Mouse (Mus musculus): Measurements from ENCODE around the gene Usp10. TPM values are rescaled to one million over a fixed set of nuclear protein-coding genes. Genes with fewer than 3 reads are reported as not detected.

The Usp10 gene
- total and polyA plus RNA-seq, 2 experiments = 42.6 to 94.1 TPM

GRCm38 (mm10) chr8:119910547-119911257, 542 bp downstream of the Usp10 start, which contains the start of gene Gm20388:
Gene Gm20388, plus strand, starts transcription at chr8:119910841.
- peak within 1 kb of the TSS; percentile 99 for H3K9ac ChIP-seq (ENCODE audit: low read depth, low read length)
- WGBS = under 1% methylated on average over 80 of the region's 97 CpGs
- TF ChIP-seq POLR2A (IDR thresholded peaks at IDR 0.05; ENCODE audit: extremely low read depth, insufficient read depth, low read length) = peak; percentile 73; the same call in 1 of the 2 replicates
- no peak for TF ChIP-seq CTCF (IDR thresholded peaks at IDR 0.05; ENCODE audit: low read depth, low read length)
- H3K27me3 ChIP-seq (ENCODE audit: control insufficient read depth, insufficient read depth, low read length) = no peaks in the 10 kb centered on the region
- peak within 1 kb of the TSS; percentile 87 for H3K4me3 ChIP-seq (ENCODE audit: insufficient read depth, low read depth, low read length)
- peaks cover 31% of the 10 kb centered on the region for H3K79me2 ChIP-seq (ENCODE audit: control insufficient read depth, insufficient read depth, low read length)
- peak within 1 kb of the TSS; percentile 89 for H3K27ac ChIP-seq (replicated peaks; ENCODE audit: insufficient read depth, low read depth, low read length)
- no peaks in the 10 kb centered on the region for H3K36me3 ChIP-seq (ENCODE audit: control insufficient read depth, insufficient read depth, low read length)
- peak; percentile 68 for DNase-seq (ENCODE audit: extremely low read depth, low read depth, low spot score)
- peaks cover 25% of the 10 kb centered on the region for H3K4me1 ChIP-seq (ENCODE audit: control insufficient read depth, insufficient read depth, low read length)

- Histone ChIP-seq H3K4me1 (ENCODE audit: control insufficient read depth, insufficient read depth, low read length) (peaks cover 28% of the 10 kb centered on the region), H3K79me2 (ENCODE audit: control insufficient read depth, insufficient read depth, low read length) (peaks cover 31% of the 10 kb centered on the region), H3K4me3 (ENCODE audit: insufficient read depth, low read depth, low read length) (peak overlapping the region; percentile 87), H3K9ac (ENCODE audit: low read depth, low read length) (peak overlapping the region; percentile 99), H3K27ac (replicated peaks; ENCODE audit: insufficient read depth, low read depth, low read length) (peak overlapping the region; percentile 89), H3K27me3 (ENCODE audit: control insufficient read depth, insufficient read depth, low read length) (no peaks in the 10 kb centered on the region), H3K36me3 (ENCODE audit: control insufficient read depth, insufficient read depth, low read length) (no peaks in the 10 kb centered on the region)
- TF ChIP-seq CTCF (IDR thresholded peaks at IDR 0.05; ENCODE audit: low read depth, low read length) (no peak), POLR2A (IDR thresholded peaks at IDR 0.05; ENCODE audit: extremely low read depth, insufficient read depth, low read length) (0 out of 2 replicates have a peak, but pooled peaks have one; percentile 8)
- peak; percentile 88 for DNase-seq (ENCODE audit: extremely low read depth, low read depth, low spot score)
- WGBS = 2% methylated on average over 30 of the region's 30 CpGs
Measured at GRCm38 (mm10) chr8:119911258-119911962, 1.2 kb downstream of the Usp10 start.

GRCm38 (mm10) chr8:119912643-119913042, 2.5 kb downstream of the Usp10 start:
- Histone ChIP-seq H3K4me3 (ENCODE audit: insufficient read depth, low read depth, low read length) (peak overlapping the region; percentile 9), H3K79me2 (ENCODE audit: control insufficient read depth, insufficient read depth, low read length) (peaks cover 43% of the 10 kb centered on the region), H3K36me3 (ENCODE audit: control insufficient read depth, insufficient read depth, low read length) (no peaks in the 10 kb centered on the region), H3K9ac (ENCODE audit: low read depth, low read length) (peak overlapping the region; percentile 58), H3K27ac (replicated peaks; ENCODE audit: insufficient read depth, low read depth, low read length) (peak overlapping the region; percentile 80), H3K27me3 (ENCODE audit: control insufficient read depth, insufficient read depth, low read length) (no peaks in the 10 kb centered on the region), H3K4me1 (ENCODE audit: control insufficient read depth, insufficient read depth, low read length) (peaks cover 35% of the 10 kb centered on the region)
- DNase-seq (ENCODE audit: extremely low read depth, low read depth, low spot score) = no peak
- TF ChIP-seq POLR2A (IDR thresholded peaks at IDR 0.05; ENCODE audit: extremely low read depth, insufficient read depth, low read length) = no peak
- TF ChIP-seq CTCF (IDR thresholded peaks at IDR 0.05; ENCODE audit: low read depth, low read length) = no peak
- WGBS = 20% methylated on average over 6 of the region's 6 CpGs

GRCm38 (mm10) chr8:119913181-119913580, 3.0 kb downstream of the Usp10 start:
- 28% methylated on average over 3 of the region's 3 CpGs for WGBS
- peaks cover 47% of the 10 kb centered on the region for H3K79me2 ChIP-seq (ENCODE audit: control insufficient read depth, insufficient read depth, low read length)
- H3K36me3 ChIP-seq (ENCODE audit: control insufficient read depth, insufficient read depth, low read length) = no peaks in the 10 kb centered on the region
- TF ChIP-seq POLR2A (IDR thresholded peaks at IDR 0.05; ENCODE audit: extremely low read depth, insufficient read depth, low read length) (no peak), CTCF (IDR thresholded peaks at IDR 0.05; ENCODE audit: low read depth, low read length) (no peak)
- DNase-seq (ENCODE audit: extremely low read depth, low read depth, low spot score) = peak; percentile 73
- peak overlapping the region; percentile 80 for H3K27ac ChIP-seq (replicated peaks; ENCODE audit: insufficient read depth, low read depth, low read length)
- H3K27me3 ChIP-seq (ENCODE audit: control insufficient read depth, insufficient read depth, low read length) = no peaks in the 10 kb centered on the region
- H3K9ac ChIP-seq (ENCODE audit: low read depth, low read length) = peak overlapping the region; percentile 36; the same call in 1 of the 2 replicates
- peak overlapping the region; percentile 13; the same call in 1 of the 2 replicates for H3K4me3 ChIP-seq (ENCODE audit: insufficient read depth, low read depth, low read length)
- H3K4me1 ChIP-seq (ENCODE audit: control insufficient read depth, insufficient read depth, low read length) = peaks cover 39% of the 10 kb centered on the region

- H3K27ac ChIP-seq (replicated peaks; ENCODE audit: insufficient read depth, low read depth, low read length) = peak overlapping the region; percentile 80
- peaks cover 41% of the 10 kb centered on the region for H3K4me1 ChIP-seq (ENCODE audit: control insufficient read depth, insufficient read depth, low read length)
- H3K27me3 ChIP-seq (ENCODE audit: control insufficient read depth, insufficient read depth, low read length) = no peaks in the 10 kb centered on the region
- H3K79me2 ChIP-seq (ENCODE audit: control insufficient read depth, insufficient read depth, low read length) = peaks cover 51% of the 10 kb centered on the region
- 10% methylated on average over 2 of the region's 2 CpGs for WGBS
- H3K36me3 ChIP-seq (ENCODE audit: control insufficient read depth, insufficient read depth, low read length) = no peaks in the 10 kb centered on the region
- TF ChIP-seq CTCF (IDR thresholded peaks at IDR 0.05; ENCODE audit: low read depth, low read length) = no peak
- TF ChIP-seq POLR2A (IDR thresholded peaks at IDR 0.05; ENCODE audit: extremely low read depth, insufficient read depth, low read length) = 0 out of 2 replicates have a peak, but pooled peaks have one; percentile 33
- H3K9ac ChIP-seq (ENCODE audit: low read depth, low read length) = peak overlapping the region; percentile 41
- no peak overlapping the region for H3K4me3 ChIP-seq (ENCODE audit: insufficient read depth, low read depth, low read length)
- peak; percentile 90 for DNase-seq (ENCODE audit: extremely low read depth, low read depth, low spot score)
Measured at GRCm38 (mm10) chr8:119914161-119914560, 4.0 kb downstream of the Usp10 start.
